Mouse (Mus musculus) cerebellum, adult 18-20 months (tissue): ENCODE measurements around the gene Olfr974.
"Not testable (repeated sequence)": the region's sequence is repeated elsewhere in the genome, so short reads cannot be mapped to it uniquely, and the experiment has no call there.

Experiments
- DNase-seq, 2 experiments: peaks; one replicate each; pipeline ENCODE4 v3.0.0; 2021

The Olfr974 gene

GRCm38 (mm10) chr9:39937201-39937600 lies at the start of gene Olfr974:
Gene Olfr974, plus strand, starts transcription at chr9:39937501.
- no peak for DNase-seq

- no peak for DNase-seq
Measured at GRCm38 (mm10) chr9:39905106-39905505, 32.2 kb upstream of the Olfr974 start.

- DNase-seq: no peak
Measured at GRCm38 (mm10) chr9:39907036-39907435, 30.3 kb upstream of the Olfr974 start, which contains the start of gene Olfr229. Gene Olfr229, plus strand, starts transcription at chr9:39907336.

GRCm38 (mm10) chr9:39909939-39910338 lies 27.4 kb upstream of the Olfr974 start:
- DNase-seq: no peak

- not testable (repeated sequence) for DNase-seq
Measured at GRCm38 (mm10) chr9:39927975-39928836, 9.1 kb upstream of the Olfr974 start.

GRCm38 (mm10) chr9:39928837-39929236 lies 8.5 kb upstream of the Olfr974 start:
- not testable (repeated sequence) for DNase-seq

GRCm38 (mm10) chr9:39951946-39952345 lies 14.6 kb downstream of the Olfr974 start, which contains the start of gene Olfr975:
Gene Olfr975, minus strand, starts transcription at chr9:39952046.
- DNase-seq: no peak

GRCm38 (mm10) chr9:39961033-39961432 lies 23.7 kb downstream of the Olfr974 start, which contains the start of gene Olfr976:
Gene Olfr976, minus strand, starts transcription at chr9:39961133.
- DNase-seq: not testable (repeated sequence)

- DNase-seq: not testable (repeated sequence)
Measured at GRCm38 (mm10) chr9:39976581-39977145, 39.4 kb downstream of the Olfr974 start.

GRCm38 (mm10) chr9:39991813-39992212 lies 54.5 kb downstream of the Olfr974 start, which contains the start of gene Olfr978:
Gene Olfr978, plus strand, starts transcription at chr9:39992113.
- no peak for DNase-seq
